Mouse (Mus musculus) small intestine, adult 2 months (tissue): ENCODE results near the gene 4931428L18Rik.

Source experiments
- CTCF ChIP-seq: fragments of 200-500 bp; IDR thresholded peaks from 2 replicates; pipeline ENCODE4 v1.5.1; 2012; ENCODE audit warnings: low read depth, mild to moderate bottlenecking, control low read depth, inconsistent platforms, low read length, moderate library complexity, mixed read lengths; ENCODE audit not compliant: insufficient replicate concordance, insufficient read length; ENCODE audit errors: extremely low read depth
- POLR2A ChIP-seq: fragments of 200-500 bp; IDR thresholded peaks from 2 replicates; pipeline ENCODE4 v1.6.1; 2012; ENCODE audit warnings: low read depth, mild to moderate bottlenecking, control low read depth, inconsistent platforms, low read length, moderate library complexity

DNA sequence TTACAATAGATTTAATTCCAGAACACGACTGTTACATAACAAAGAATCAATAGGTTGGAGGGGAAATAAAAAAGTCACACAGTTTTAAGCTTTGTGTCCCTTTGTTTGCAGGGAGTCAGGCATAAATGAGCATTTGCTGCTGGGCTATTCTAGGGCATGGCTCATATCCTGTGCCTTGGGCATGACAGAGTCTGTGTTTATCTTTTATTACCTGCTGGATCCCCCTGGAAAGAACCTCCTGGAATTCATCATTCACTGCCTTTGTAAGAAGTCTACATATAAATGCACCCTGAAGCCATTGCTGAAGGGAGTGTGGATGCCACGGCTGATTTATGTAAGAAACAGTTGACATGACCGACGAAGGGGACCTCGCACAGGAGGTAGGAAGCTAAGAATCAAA, 46.4 kb downstream of the 4931428L18Rik start, which contains the start of gene Lgsn:
- TF ChIP-seq POLR2A (no peak), CTCF (no peak)
